Mouse (Mus musculus) lung, adult 2 months (tissue): ENCODE data around the gene Arid5a. TPM values are rescaled to one million over a fixed set of nuclear protein-coding genes. Genes with fewer than 3 reads are reported as not detected.

Experiments used
- DNase-seq: peaks from one replicate; pipeline ENCODE4 v3.0.0; 2022
- H3K4me1 ChIP-seq: fragments of 200-500 bp; 2 replicates; pipeline ENCODE4 v1.6.1; 2011; ENCODE audit warnings: low read length; ENCODE audit not compliant: control insufficient read depth, insufficient read depth
- H3K4me3 ChIP-seq: fragments of 200-500 bp; replicated peaks from 2 replicates; pipeline ENCODE3; 2011; ENCODE audit warnings: low read depth, mild to moderate bottlenecking, control low read depth, low read length; ENCODE audit errors: extremely low read depth
- CTCF ChIP-seq: fragments of 200-500 bp; IDR thresholded peaks from 2 replicates; pipeline ENCODE4 v1.5.1; 2011; ENCODE audit warnings: mild to moderate bottlenecking, low read length, control low read depth; ENCODE audit not compliant: insufficient read depth
- POLR2A ChIP-seq: fragments of 200-500 bp; IDR thresholded peaks from 2 replicates; pipeline ENCODE4 v1.6.1; 2011; ENCODE audit warnings: low read depth, mild to moderate bottlenecking, control low read depth, low read length, borderline replicate concordance; ENCODE audit errors: extremely low read depth
- WGBS: fragments of 180-500 bp; shearing (Covaris S2); methylation state at CpG from one replicate; pipeline ENCODE4 v1.1.7; 2018; 5-methylcytosine and 5-hydroxymethylcytosine counted together
- polyA plus RNA-seq: library from polyadenylated mRNA; depleted of rRNA; stranded (reverse); fragments of >200 nt; gene quantifications from 2 replicates; pipeline ENCODE4 v1.2.3, GENCODE M21; 2012; rRNA removed

The Arid5a gene
- polyA plus RNA-seq, 1 experiment = 11.2 TPM

DNA sequence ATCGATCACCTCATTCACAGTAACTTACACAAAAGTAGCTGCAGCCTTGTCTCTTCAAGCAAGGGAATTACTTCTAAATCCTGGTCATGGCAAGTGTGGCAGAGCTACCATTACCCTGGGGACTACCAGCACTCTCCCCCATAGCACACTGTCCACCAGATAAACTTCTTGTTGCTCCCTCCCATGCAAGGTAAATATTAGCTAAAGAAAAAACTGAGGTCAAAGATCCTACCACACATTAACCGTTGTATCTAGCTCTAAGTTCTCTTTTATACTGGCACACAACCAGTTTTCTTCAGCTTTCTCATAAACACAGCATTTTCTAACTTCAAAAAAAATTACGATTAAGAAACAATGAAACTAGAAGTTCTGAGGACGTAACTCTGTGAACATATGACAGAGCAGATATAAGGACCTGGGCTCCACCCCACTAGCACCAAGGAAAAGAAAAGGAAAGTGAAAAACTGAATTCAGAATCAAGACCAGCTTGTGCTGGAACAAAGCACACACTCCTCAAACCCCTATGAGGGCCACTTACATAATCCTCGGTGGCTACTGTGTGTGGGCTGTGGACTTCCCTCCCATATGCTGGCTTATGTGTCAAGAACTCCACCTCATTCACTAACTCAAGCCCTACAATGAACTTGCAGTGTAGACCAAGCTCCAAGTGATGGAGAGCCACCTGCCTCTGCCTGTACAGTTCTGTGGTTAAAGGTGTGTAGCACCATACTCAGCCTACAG is 49.6 kb downstream of the Arid5a start:
- TF ChIP-seq CTCF = no peak
- TF ChIP-seq POLR2A = no peak
- no peak for DNase-seq
- no peak overlapping the region for H3K4me3 ChIP-seq
- H3K4me1 ChIP-seq = no peaks in the 10 kb centered on the region
- WGBS = 73% methylated on average over 5 of the region's 5 CpGs

DNA sequence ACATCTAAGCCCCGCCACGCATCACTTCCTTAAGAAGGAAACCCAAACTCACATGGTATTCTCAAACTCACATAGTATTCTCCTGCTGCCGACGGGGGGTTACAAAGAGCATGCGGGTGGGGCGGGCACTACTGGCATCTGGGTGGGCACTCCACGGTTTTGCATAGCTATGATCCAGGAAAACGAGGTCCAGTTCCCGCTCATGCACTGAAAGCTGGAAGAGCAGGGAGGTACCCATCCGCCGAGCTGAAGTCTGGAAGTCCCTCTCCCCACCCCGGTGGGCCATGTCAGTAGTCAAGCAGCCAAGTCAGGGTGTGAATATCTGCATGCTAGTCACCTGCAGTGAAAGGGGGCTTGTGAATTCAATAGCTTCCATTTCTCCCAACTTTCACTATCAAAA is 60.2 kb downstream of the Arid5a start:
- Histone ChIP-seq H3K4me3 (peak overlapping the region; percentile 28), H3K4me1 (peaks cover 11% of the 10 kb centered on the region)
- no peak for DNase-seq
- TF ChIP-seq POLR2A = no peak
- TF ChIP-seq CTCF = no peak
- WGBS = 24% methylated on average over 12 of the region's 12 CpGs

DNA sequence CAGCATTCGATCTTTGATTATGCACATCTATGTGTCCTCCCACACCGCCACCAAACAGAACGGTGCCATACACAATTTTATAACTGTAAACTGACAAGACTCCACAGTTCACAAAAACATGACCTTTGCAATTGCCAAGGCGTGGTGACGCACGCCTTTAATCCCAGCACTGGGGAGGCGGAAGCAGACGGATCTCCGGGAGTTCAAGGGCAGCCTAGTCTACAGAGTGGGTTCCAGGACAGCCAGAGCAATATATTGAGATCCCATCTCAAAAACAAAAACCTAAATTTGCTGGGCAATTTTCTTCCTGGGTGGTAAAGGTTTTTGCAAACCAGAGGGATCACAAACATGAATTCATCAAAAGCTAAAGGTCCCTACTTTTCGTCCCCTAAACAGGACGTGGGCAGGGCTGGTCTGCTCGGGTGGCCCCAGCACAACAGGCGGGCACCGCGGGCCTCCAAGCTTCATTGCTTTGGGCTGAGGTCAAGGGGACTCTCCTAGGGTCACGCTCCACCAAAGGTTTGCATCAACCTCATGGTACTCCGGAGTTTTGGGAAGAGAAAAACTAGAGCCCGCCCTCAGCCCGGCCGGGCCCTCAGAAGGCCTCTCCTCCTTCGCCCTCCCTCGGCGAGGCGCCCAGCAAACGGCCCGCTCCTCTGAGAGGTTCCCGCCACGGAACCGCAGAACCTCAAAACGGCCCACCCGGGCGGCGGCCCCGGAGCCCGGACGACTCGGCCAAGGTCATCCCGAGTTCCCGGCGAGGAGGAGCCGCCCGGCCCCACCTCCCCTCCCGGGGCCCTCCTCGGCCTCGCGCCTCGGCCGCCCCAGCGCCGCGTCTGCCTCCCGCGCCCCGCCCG is 60.8 kb downstream of the Arid5a start:
- H3K4me3 ChIP-seq = peak overlapping the region; percentile 73
- WGBS = 2% methylated on average over 55 of the region's 55 CpGs
- peak; percentile 15 for DNase-seq
- H3K4me1 ChIP-seq = peaks cover 11% of the 10 kb centered on the region
- TF ChIP-seq POLR2A = no peak
- no peak for TF ChIP-seq CTCF

DNA sequence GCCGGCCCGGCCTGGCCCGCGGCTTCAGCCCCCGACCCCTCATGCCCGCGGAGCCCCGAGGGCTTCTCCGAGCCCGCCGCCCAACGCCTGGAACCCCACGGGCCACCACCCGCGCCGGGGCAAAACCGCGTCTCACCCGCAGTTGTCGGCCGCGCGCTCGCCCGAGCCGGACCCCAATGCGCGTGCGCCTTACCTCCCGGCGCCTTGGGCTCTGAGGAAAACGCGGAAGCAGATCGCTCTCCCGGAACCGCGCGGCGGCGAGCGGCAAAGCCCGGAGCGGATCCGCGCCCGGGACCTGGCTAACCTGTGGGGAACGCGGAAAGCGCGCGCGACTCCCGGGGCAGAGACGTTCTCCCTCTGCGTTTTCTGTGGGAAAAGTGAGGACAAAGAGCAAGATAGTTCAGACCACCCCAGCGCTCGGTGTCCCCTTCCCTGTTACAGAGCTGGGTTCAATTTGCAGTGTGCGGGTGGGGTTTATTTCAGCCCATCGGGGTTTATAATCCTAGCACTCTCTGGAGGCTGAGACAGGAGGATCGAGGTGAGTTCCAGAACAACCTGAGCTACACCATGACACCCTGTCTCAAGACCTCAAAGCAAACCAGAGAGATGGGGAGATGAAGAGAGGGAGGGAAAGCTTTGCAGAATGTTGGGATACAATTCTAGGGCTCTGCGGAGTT is 61.6 kb downstream of the Arid5a start, which contains the start of gene Kansl3:
TSS of gene Kansl3 (minus strand) at position 213 of the 677 bp plus-strand sequence.
- WGBS = 4% methylated on average over 61 of the region's 61 CpGs
- Histone ChIP-seq H3K4me1 (peaks cover 11% of the 10 kb centered on the region), H3K4me3 (peak within 1 kb of the TSS; percentile 73)
- DNase-seq = peak; percentile 91
- TF ChIP-seq CTCF (no peak), POLR2A (peak; percentile 69)

DNA sequence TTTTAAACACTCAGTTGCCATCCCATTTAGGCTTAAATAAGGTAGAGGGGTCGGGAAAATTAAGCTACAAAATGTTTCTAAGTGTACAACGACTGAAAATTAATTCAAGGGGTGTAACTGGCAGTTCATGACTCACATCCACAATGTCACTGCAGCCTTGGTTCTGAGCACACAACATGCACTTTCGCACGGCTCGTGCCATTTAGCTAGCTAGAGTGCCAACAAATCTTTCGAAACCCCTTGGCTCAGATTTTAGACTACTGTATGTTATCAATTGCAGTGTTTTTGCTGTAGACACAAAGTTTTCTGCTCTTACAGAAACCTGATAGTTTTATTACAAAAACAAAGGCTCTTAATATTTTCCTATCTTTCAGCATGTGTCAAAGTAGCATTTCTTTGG is 63.4 kb downstream of the Arid5a start:
- H3K4me3 ChIP-seq = no peak overlapping the region
- no peak for DNase-seq
- WGBS = 62% methylated on average over 6 of the region's 6 CpGs
- peaks cover 11% of the 10 kb centered on the region for H3K4me1 ChIP-seq
- no peak for TF ChIP-seq POLR2A
- TF ChIP-seq CTCF = no peak

DNA sequence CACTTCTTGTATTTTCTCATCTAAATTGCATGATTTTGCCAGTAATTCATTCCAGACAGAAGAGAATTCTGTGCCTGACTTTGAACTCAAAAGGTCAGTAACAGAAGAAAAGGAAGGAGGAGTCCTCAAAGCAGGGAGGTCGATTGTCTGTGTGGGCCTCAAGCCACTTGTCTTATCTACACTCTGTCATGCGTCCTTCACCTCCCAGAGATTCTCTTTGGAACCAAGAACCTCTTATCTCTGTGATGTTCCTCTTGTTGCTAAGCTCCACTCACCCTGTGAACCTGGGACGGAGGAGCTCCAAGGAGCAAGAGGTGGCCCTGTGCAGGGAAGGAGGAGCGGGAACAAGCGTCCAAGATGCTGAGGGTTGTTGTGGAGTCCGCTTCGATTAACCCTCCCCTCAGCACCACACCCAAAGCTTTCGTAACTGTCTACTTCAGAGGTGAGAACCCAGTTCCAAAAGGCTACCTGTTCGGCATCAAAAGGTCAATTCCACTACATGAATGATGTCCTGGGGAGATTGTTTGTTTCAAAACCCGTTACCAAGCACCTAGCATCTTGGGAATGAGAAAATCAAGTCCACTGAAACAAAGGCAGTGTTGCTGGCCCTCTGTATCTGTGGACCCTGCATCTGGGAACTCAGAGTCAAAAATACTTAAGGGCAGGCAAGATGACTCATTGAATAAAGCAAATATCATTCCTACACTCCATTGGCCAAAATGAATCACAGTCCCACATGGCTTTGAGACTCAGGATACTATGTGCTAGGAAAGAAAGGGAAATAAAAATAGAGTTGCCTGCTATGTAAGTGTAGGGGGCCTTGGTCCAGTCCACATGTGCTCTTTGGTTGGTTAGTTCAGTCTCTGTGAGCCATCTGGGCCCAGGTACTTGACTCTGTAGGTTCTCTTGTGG is 64.7 kb downstream of the Arid5a start, which contains the start of gene Fer1l5:
TSS of gene Fer1l5 (plus strand) at position 358 of the 912 bp plus-strand sequence.
- TF ChIP-seq POLR2A (no peak), CTCF (no peak)
- 73% methylated on average over 10 of the region's 10 CpGs for WGBS
- Histone ChIP-seq H3K4me3 (no peak within 1 kb of the TSS), H3K4me1 (peaks cover 11% of the 10 kb centered on the region)
- no peak for DNase-seq

Other genes with a start within 250 kb of the Arid5a start
- gene Hs6st1, start 239.3 kb upstream of the Arid5a start, polyA plus RNA-seq = 33.8 and 35.0 TPM in 2 replicates
- 12.0 and 18.0 TPM in 2 replicates for gene Uggt1, start 63.0 kb upstream of the Arid5a start, polyA plus RNA-seq
- 23.5 and 26.4 TPM in 2 replicates for gene Neurl3, start 33.1 kb upstream of the Arid5a start, polyA plus RNA-seq
- 38.3 and 45.3 TPM in 2 replicates for gene Kansl3, start 61.4 kb downstream of the Arid5a start, polyA plus RNA-seq
- 0.05 and 0.07 TPM in 2 replicates for gene Fer1l5, start 64.6 kb downstream of the Arid5a start, polyA plus RNA-seq
- gene Lman2l, start 137.5 kb downstream of the Arid5a start, polyA plus RNA-seq = 9.7 and 15.9 TPM in 2 replicates
- gene Cnnm4, start 163.9 kb downstream of the Arid5a start, polyA plus RNA-seq = 5.6 and 5.9 TPM in 2 replicates
- 36.6 and 37.0 TPM in 2 replicates for gene Cnnm3, start 204.1 kb downstream of the Arid5a start, polyA plus RNA-seq
- 13.7 and 36.2 TPM in 2 replicates for gene Ankrd23, start 229.2 kb downstream of the Arid5a start, polyA plus RNA-seq
- gene Gm42417, start 231.7 kb downstream of the Arid5a start, polyA plus RNA-seq = not detected in 2 replicates
- 22.1 and 22.8 TPM in 2 replicates for gene Ankrd39, start 239.7 kb downstream of the Arid5a start, polyA plus RNA-seq